Mouse (Mus musculus) layer of hippocampus, adult 2 months (tissue): ENCODE measurements around the gene Zfp36l2. TPM values are rescaled to one million over a fixed set of nuclear protein-coding genes. Genes with fewer than 3 reads are reported as not detected.
"Not testable (repeated sequence)": the region's sequence is repeated elsewhere in the genome, so short reads cannot be mapped to it uniquely, and the experiment has no call there.

Experiments
- DNase-seq, 2 experiments: peaks; one replicate each; pipeline ENCODE4 v3.0.0; 2022; ENCODE audit warnings: low spot score in 2 of 2
- H3K27ac ChIP-seq: fragments of 200-600 bp; 2 replicates; pipeline ENCODE4 v1.8.1; 2022
- H3K4me3 ChIP-seq: fragments of 200-600 bp; 2 replicates; pipeline ENCODE4 v1.8.1; 2022; ENCODE audit warnings: mild to moderate bottlenecking
- CTCF ChIP-seq: fragments of 200-600 bp; conservative IDR thresholded peaks from 2 replicates; pipeline ENCODE4 v1.8.1; 2022; ENCODE audit warnings: antibody characterized with exemption, mild to moderate bottlenecking, moderate library complexity
- total RNA-seq, 2 experiments: library from RNA; stranded (reverse); gene quantifications; 2 replicates each; pipeline ENCODE4 v1.2.3; 2021

Zfp36l2 gene
- total RNA-seq, 2 experiments from 2014 or later, result 24.7 to 26.1 TPM

- peak in 1 of 2 experiments; percentile 82 for DNase-seq
- peak; percentile 97 for TF ChIP-seq CTCF
- Histone ChIP-seq H3K4me3 (no peak overlapping the region), H3K27ac (no peak overlapping the region)
These were observed 3.1 kb upstream of the Zfp36l2 start for GRCm38 (mm10) chr17:84190885-84191284.

GRCm38 (mm10) chr17:84189127-84189854, 1.5 kb upstream of the Zfp36l2 start:
- no peak for DNase-seq
- no peak for TF ChIP-seq CTCF
- Histone ChIP-seq H3K27ac (peak overlapping the region; percentile 94), H3K4me3 (no peak overlapping the region)

- Histone ChIP-seq H3K4me3 (peak overlapping the region; percentile 60), H3K27ac (peak overlapping the region; percentile 94)
- TF ChIP-seq CTCF, result 0 out of 2 replicates have a peak, but pooled peaks have one; percentile 10
- DNase-seq, result peak; percentile 72 to 82
These were observed 721 bp upstream of the Zfp36l2 start for GRCm38 (mm10) chr17:84188374-84188961.

GRCm38 (mm10) chr17:84187264-84187663, 483 bp downstream of the Zfp36l2 start:
- Histone ChIP-seq H3K27ac (peak overlapping the region; percentile 94), H3K4me3 (peak overlapping the region; percentile 60)
- DNase-seq, result not testable (repeated sequence)

GRCm38 (mm10) chr17:84186451-84187202, 1.1 kb downstream of the Zfp36l2 start:
- peak; percentile 33 for TF ChIP-seq CTCF
- DNase-seq, result no peak
- peak overlapping the region; percentile 55 for H3K4me3 ChIP-seq
- peak overlapping the region; percentile 91 for H3K27ac ChIP-seq

- peak; percentile 65 for TF ChIP-seq CTCF
- DNase-seq, result no peak
- H3K27ac ChIP-seq, result peak overlapping the region; percentile 91
- H3K4me3 ChIP-seq, result peak overlapping the region; percentile 55
These were observed 1.9 kb downstream of the Zfp36l2 start for GRCm38 (mm10) chr17:84185581-84186450.

- H3K4me3 ChIP-seq, result peak overlapping the region; percentile 55
- DNase-seq, result no peak
- no peak for TF ChIP-seq CTCF
- H3K27ac ChIP-seq, result peak overlapping the region; percentile 91
These were observed 2.7 kb downstream of the Zfp36l2 start for GRCm38 (mm10) chr17:84185011-84185411.

GRCm38 (mm10) chr17:84183291-84183781, 4.4 kb downstream of the Zfp36l2 start:
- Histone ChIP-seq H3K27ac (peak overlapping the region; percentile 81), H3K4me3 (peak overlapping the region; percentile 20)
- DNase-seq, result peak; percentile 71 to 79
- TF ChIP-seq CTCF, result no peak

GRCm38 (mm10) chr17:84182311-84183271, 5.2 kb downstream of the Zfp36l2 start:
- Histone ChIP-seq H3K27ac (peak overlapping the region; percentile 81), H3K4me3 (peak overlapping the region; percentile 20)
- no peak for TF ChIP-seq CTCF
- no peak for DNase-seq

GRCm38 (mm10) chr17:84181502-84182310, 6.0 kb downstream of the Zfp36l2 start:
- TF ChIP-seq CTCF, result no peak
- Histone ChIP-seq H3K4me3 (0 out of 2 replicates have a peak overlapping the region, but pooled peaks have one; percentile 5), H3K27ac (peak overlapping the region; percentile 81)
- DNase-seq, result no peak
